Mouse (Mus musculus) neural tube, embryonic 15.5 days (tissue): ENCODE results near the gene Spin1. TPM values are rescaled to one million over a fixed set of nuclear protein-coding genes. Genes with fewer than 3 reads are reported as not detected.
A peak's percentile ranks its signal among the peaks of the same experiment; 100 is the strongest.

Experiments
- ATAC-seq: fragments of 200-750 bp; cut with Nextera tagmentation; 2 replicates; pipeline ENCODE4 v1.8.0; 2017; ENCODE audit warnings: mild to moderate bottlenecking, moderate TSS enrichment, moderate library complexity; ENCODE audit not compliant: low FRiP score
- H3K27ac ChIP-seq: fragments of 300-500 bp; sonication (generic); replicated peaks from 2 replicates; pipeline ENCODE4 v1.5.1; 2015; ENCODE audit warnings: mild to moderate bottlenecking, inconsistent platforms
- H3K27me3 ChIP-seq: fragments of 300-500 bp; sonication (generic); replicated peaks from 2 replicates; pipeline ENCODE4 v1.6.1; 2015; ENCODE audit warnings: inconsistent platforms
- H3K36me3 ChIP-seq: fragments of 300-500 bp; sonication (generic); 2 replicates; pipeline ENCODE4 v1.6.1; 2015; ENCODE audit warnings: inconsistent platforms
- H3K4me1 ChIP-seq: fragments of 300-500 bp; sonication (generic); 2 replicates; pipeline ENCODE4 v1.6.1; 2015; ENCODE audit warnings: inconsistent platforms
- H3K4me2 ChIP-seq: fragments of 300-500 bp; sonication (generic); 2 replicates; pipeline ENCODE4 v1.6.1; 2015; ENCODE audit warnings: inconsistent platforms, mild to moderate bottlenecking, moderate library complexity
- H3K4me3 ChIP-seq: fragments of 300-500 bp; sonication (generic); replicated peaks from 2 replicates; pipeline ENCODE4 v1.5.1; 2015; ENCODE audit warnings: mild to moderate bottlenecking, inconsistent platforms
- H3K9ac ChIP-seq: fragments of 300-500 bp; sonication (generic); replicated peaks from 2 replicates; pipeline ENCODE4 v1.6.1; 2015; ENCODE audit warnings: mild to moderate bottlenecking, inconsistent platforms
- H3K9me3 ChIP-seq: fragments of 300-500 bp; sonication (generic); replicated peaks from 2 replicates; pipeline ENCODE4 v1.6.1; 2016; ENCODE audit warnings: inconsistent platforms
- WGBS: fragments of 180-500 bp; shearing (Covaris S2); methylation state at CpG from one replicate; pipeline ENCODE4 v1.1.7; 2015; ENCODE audit warnings: mixed read lengths; 5-methylcytosine and 5-hydroxymethylcytosine counted together
- polyA plus RNA-seq: library from polyadenylated mRNA; unstranded; fragments of >200 nt; fragmentation: Nextera tagmentation; extraction: Ambion mirVana; gene quantifications from 2 replicates; pipeline ENCODE4 v1.2.1, GENCODE M21; 2015

The Spin1 gene
- polyA plus RNA-seq, 1 experiment from 2014 or later: 135 TPM

- no peak overlapping the region for H3K27ac ChIP-seq
- peaks cover 30% of the 10 kb centered on the region for H3K36me3 ChIP-seq
- H3K4me1 ChIP-seq: no peaks in the 10 kb centered on the region
- H3K4me3 ChIP-seq: no peak overlapping the region
- H3K9ac ChIP-seq: no peak overlapping the region
- H3K4me2 ChIP-seq: no peak overlapping the region
- H3K27me3 ChIP-seq: no peaks in the 10 kb centered on the region
- 92% methylated on average over 4 of the region's 4 CpGs for WGBS
- no peaks in the 10 kb centered on the region for H3K9me3 ChIP-seq
- ATAC-seq: no peak
Measured at GRCm38 (mm10) chr13:51153670-51154030, 53.0 kb downstream of the Spin1 start.

- no peak overlapping the region for H3K27ac ChIP-seq
- H3K4me1 ChIP-seq: no peaks in the 10 kb centered on the region
- no peaks in the 10 kb centered on the region for H3K27me3 ChIP-seq
- peaks cover 25% of the 10 kb centered on the region for H3K36me3 ChIP-seq
- no peak overlapping the region for H3K9ac ChIP-seq
- WGBS: 92% methylated on average over 15 of the region's 15 CpGs
- no peaks in the 10 kb centered on the region for H3K9me3 ChIP-seq
- H3K4me3 ChIP-seq: no peak overlapping the region
- H3K4me2 ChIP-seq: no peak overlapping the region
- no peak for ATAC-seq
Measured at GRCm38 (mm10) chr13:51155178-51156013, 54.7 kb downstream of the Spin1 start.

- 96% methylated on average over 6 of the region's 6 CpGs for WGBS
- Histone ChIP-seq H3K9ac (no peak overlapping the region), H3K27me3 (no peaks in the 10 kb centered on the region), H3K4me3 (no peak overlapping the region), H3K36me3 (peaks cover 23% of the 10 kb centered on the region), H3K4me1 (no peaks in the 10 kb centered on the region), H3K9me3 (no peaks in the 10 kb centered on the region), H3K4me2 (no peak overlapping the region), H3K27ac (no peak overlapping the region)
- no peak for ATAC-seq
Measured at GRCm38 (mm10) chr13:51156014-51156386, 55.3 kb downstream of the Spin1 start.

- Histone ChIP-seq H3K9ac (no peak overlapping the region), H3K4me3 (no peak overlapping the region), H3K27ac (no peak overlapping the region), H3K4me1 (no peaks in the 10 kb centered on the region), H3K4me2 (no peak overlapping the region), H3K27me3 (no peaks in the 10 kb centered on the region), H3K9me3 (no peaks in the 10 kb centered on the region), H3K36me3 (peaks cover 23% of the 10 kb centered on the region)
- 87% methylated on average over 3 of the region's 3 CpGs for WGBS
- ATAC-seq: no peak
Measured at GRCm38 (mm10) chr13:51157291-51157690, 56.6 kb downstream of the Spin1 start.

GRCm38 (mm10) chr13:51161672-51162071, 61.0 kb downstream of the Spin1 start:
- H3K9me3 ChIP-seq: no peaks in the 10 kb centered on the region
- no peak overlapping the region for H3K27ac ChIP-seq
- no peak overlapping the region for H3K4me3 ChIP-seq
- no peaks in the 10 kb centered on the region for H3K27me3 ChIP-seq
- H3K4me2 ChIP-seq: no peak overlapping the region
- 95% methylated on average over 2 of the region's 2 CpGs for WGBS
- no peak for ATAC-seq
- no peaks in the 10 kb centered on the region for H3K4me1 ChIP-seq
- no peaks in the 10 kb centered on the region for H3K36me3 ChIP-seq
- no peak overlapping the region for H3K9ac ChIP-seq

- Histone ChIP-seq H3K27ac (no peak overlapping the region), H3K9ac (no peak overlapping the region), H3K4me2 (no peak overlapping the region), H3K9me3 (no peaks in the 10 kb centered on the region), H3K36me3 (no peaks in the 10 kb centered on the region), H3K27me3 (no peaks in the 10 kb centered on the region), H3K4me1 (no peaks in the 10 kb centered on the region), H3K4me3 (no peak overlapping the region)
- 89% methylated on average over 6 of the region's 6 CpGs for WGBS
- ATAC-seq: no peak
Measured at GRCm38 (mm10) chr13:51162246-51162645, 61.6 kb downstream of the Spin1 start.

GRCm38 (mm10) chr13:51166711-51167110, 66.0 kb downstream of the Spin1 start:
- Histone ChIP-seq H3K4me3 (no peak overlapping the region), H3K9me3 (no peaks in the 10 kb centered on the region), H3K27ac (no peak overlapping the region), H3K4me2 (no peak overlapping the region), H3K4me1 (peaks cover 16% of the 10 kb centered on the region), H3K36me3 (no peaks in the 10 kb centered on the region), H3K27me3 (peaks cover 12% of the 10 kb centered on the region), H3K9ac (no peak overlapping the region)
- WGBS: 75% methylated on average over 11 of the region's 11 CpGs
- no peak for ATAC-seq

GRCm38 (mm10) chr13:51170215-51170614, 69.5 kb downstream of the Spin1 start:
- no peaks in the 10 kb centered on the region for H3K9me3 ChIP-seq
- H3K27me3 ChIP-seq: peaks cover 23% of the 10 kb centered on the region
- 41% methylated on average over 11 of the region's 11 CpGs for WGBS
- peak overlapping the region; percentile 45; the same call in 1 of the 2 replicates for H3K4me3 ChIP-seq
- no peak for ATAC-seq
- no peak overlapping the region for H3K27ac ChIP-seq
- peak overlapping the region; percentile 90 for H3K4me2 ChIP-seq
- peaks cover 17% of the 10 kb centered on the region for H3K4me1 ChIP-seq
- no peak overlapping the region for H3K9ac ChIP-seq
- no peaks in the 10 kb centered on the region for H3K36me3 ChIP-seq

GRCm38 (mm10) chr13:51170691-51171680, 70.3 kb downstream of the Spin1 start, which contains the start of gene Nxnl2:
TSS of gene Nxnl2 (plus strand) at chr13:51171022.
- Histone ChIP-seq H3K27ac (no peak within 1 kb of the TSS), H3K4me1 (peaks cover 17% of the 10 kb centered on the region), H3K4me2 (peak within 1 kb of the TSS; percentile 90), H3K27me3 (peaks cover 23% of the 10 kb centered on the region), H3K9ac (peak within 1 kb of the TSS; percentile 40), H3K9me3 (no peaks in the 10 kb centered on the region), H3K4me3 (peak within 1 kb of the TSS; percentile 45), H3K36me3 (no peaks in the 10 kb centered on the region)
- ATAC-seq: peak; percentile 74
- under 1% methylated on average over 64 of the region's 64 CpGs for WGBS

- H3K4me1 ChIP-seq: peaks cover 17% of the 10 kb centered on the region
- H3K4me3 ChIP-seq: no peak overlapping the region
- H3K4me2 ChIP-seq: 0 out of 2 replicates have a peak overlapping the region, but pooled peaks have one; percentile 90
- peaks cover 23% of the 10 kb centered on the region for H3K27me3 ChIP-seq
- H3K27ac ChIP-seq: no peak overlapping the region
- H3K9ac ChIP-seq: no peak overlapping the region
- 61% methylated on average over 7 of the region's 7 CpGs for WGBS
- H3K9me3 ChIP-seq: no peaks in the 10 kb centered on the region
- ATAC-seq: no peak
- no peaks in the 10 kb centered on the region for H3K36me3 ChIP-seq
Measured at GRCm38 (mm10) chr13:51172601-51173000, 71.9 kb downstream of the Spin1 start.

- no peaks in the 10 kb centered on the region for H3K4me1 ChIP-seq
Measured at GRCm38 (mm10) chr13:51178932-51179331, 78.3 kb downstream of the Spin1 start.

More at GRCm38 (mm10) chr13:51178932-51179331, 78.3 kb downstream of the Spin1 start:
- Histone ChIP-seq H3K4me3 (no peak overlapping the region), H3K27ac (no peak overlapping the region), H3K4me2 (no peak overlapping the region), H3K27me3 (no peaks in the 10 kb centered on the region), H3K9me3 (no peaks in the 10 kb centered on the region), H3K9ac (no peak overlapping the region), H3K36me3 (no peaks in the 10 kb centered on the region)
- WGBS: 77% methylated on average over 10 of the region's 10 CpGs
- no peak for ATAC-seq
